Mouse (Mus musculus): Measurements from ENCODE around the gene Tmem37. TPM values are rescaled to one million over a fixed set of nuclear protein-coding genes. Genes with fewer than 3 reads are reported as not detected.

The Tmem37 gene
- polyA plus RNA-seq, 1 experiment from 2014 or later = 8.7 TPM

GRCm38 (mm10) chr1:120038594-120038993 lies 35.3 kb downstream of the Tmem37 start:
- no peak overlapping the region for H3K27ac ChIP-seq
- 0 out of 2 replicates have a peak, but pooled peaks cover 3% of the 10 kb centered on the region for H3K4me1 ChIP-seq
- no peak overlapping the region for H3K9ac ChIP-seq
- H3K4me2 ChIP-seq (replicated peaks) = no peak overlapping the region
- no peak overlapping the region for H3K4me3 ChIP-seq
- no peak for ATAC-seq (ENCODE audit: low FRiP score)
- no peaks in the 10 kb centered on the region for H3K27me3 ChIP-seq
- 75% methylated on average over 9 of the region's 9 CpGs for WGBS
- H3K36me3 ChIP-seq = no peaks in the 10 kb centered on the region
- H3K9me3 ChIP-seq (replicated peaks) = no peaks in the 10 kb centered on the region

GRCm38 (mm10) chr1:120037021-120037683 lies 36.7 kb downstream of the Tmem37 start:
- Histone ChIP-seq H3K9me3 (replicated peaks) (no peaks in the 10 kb centered on the region), H3K27me3 (no peaks in the 10 kb centered on the region), H3K4me3 (no peak overlapping the region), H3K9ac (no peak overlapping the region), H3K4me2 (replicated peaks) (no peak overlapping the region), H3K4me1 (0 out of 2 replicates have a peak, but pooled peaks cover 3% of the 10 kb centered on the region), H3K36me3 (no peaks in the 10 kb centered on the region), H3K27ac (no peak overlapping the region)
- no peak for ATAC-seq (ENCODE audit: low FRiP score)
- WGBS = 65% methylated on average over 9 of the region's 9 CpGs

GRCm38 (mm10) chr1:120035456-120036034 lies 38.3 kb downstream of the Tmem37 start:
- Histone ChIP-seq H3K4me3 (no peak overlapping the region), H3K4me1 (0 out of 2 replicates have a peak, but pooled peaks cover 3% of the 10 kb centered on the region)
- WGBS = 73% methylated on average over 7 of the region's 7 CpGs

GRCm38 (mm10) chr1:120034793-120035192 lies 39.1 kb downstream of the Tmem37 start:
- no peak overlapping the region for H3K4me3 ChIP-seq
- WGBS = 65% methylated on average over 1 of the region's 1 CpGs

More at GRCm38 (mm10) chr1:120035456-120036034, 38.3 kb downstream of the Tmem37 start:
- no peak overlapping the region for H3K4me2 ChIP-seq (replicated peaks)
- H3K9me3 ChIP-seq (replicated peaks) = no peaks in the 10 kb centered on the region
- no peak for ATAC-seq (ENCODE audit: low FRiP score)
- no peak overlapping the region for H3K9ac ChIP-seq
- no peak overlapping the region for H3K27ac ChIP-seq
- H3K27me3 ChIP-seq = no peaks in the 10 kb centered on the region
- H3K36me3 ChIP-seq = no peaks in the 10 kb centered on the region

GRCm38 (mm10) chr1:120033469-120033854 lies 40.4 kb downstream of the Tmem37 start:
- Histone ChIP-seq H3K4me2 (replicated peaks) (no peak overlapping the region), H3K36me3 (no peaks in the 10 kb centered on the region), H3K27ac (no peak overlapping the region), H3K27me3 (no peaks in the 10 kb centered on the region), H3K9ac (no peak overlapping the region), H3K4me3 (no peak overlapping the region), H3K4me1 (0 out of 2 replicates have a peak, but pooled peaks cover 3% of the 10 kb centered on the region), H3K9me3 (replicated peaks) (no peaks in the 10 kb centered on the region)
- 78% methylated on average over 2 of the region's 2 CpGs for WGBS
- no peak for ATAC-seq (ENCODE audit: low FRiP score)

More at GRCm38 (mm10) chr1:120034793-120035192, 39.1 kb downstream of the Tmem37 start:
- no peak overlapping the region for H3K27ac ChIP-seq
- no peaks in the 10 kb centered on the region for H3K27me3 ChIP-seq
- no peak overlapping the region for H3K4me2 ChIP-seq (replicated peaks)
- no peaks in the 10 kb centered on the region for H3K36me3 ChIP-seq
- ATAC-seq (ENCODE audit: low FRiP score) = no peak
- H3K9ac ChIP-seq = no peak overlapping the region
- 0 out of 2 replicates have a peak, but pooled peaks cover 3% of the 10 kb centered on the region for H3K4me1 ChIP-seq
- no peaks in the 10 kb centered on the region for H3K9me3 ChIP-seq (replicated peaks)

GRCm38 (mm10) chr1:120032804-120033468 lies 40.9 kb downstream of the Tmem37 start:
- WGBS = 49% methylated on average over 10 of the region's 10 CpGs
- Histone ChIP-seq H3K9ac (no peak overlapping the region), H3K27me3 (no peaks in the 10 kb centered on the region), H3K4me3 (no peak overlapping the region), H3K4me2 (replicated peaks) (no peak overlapping the region), H3K9me3 (replicated peaks) (no peaks in the 10 kb centered on the region), H3K36me3 (no peaks in the 10 kb centered on the region), H3K27ac (no peak overlapping the region), H3K4me1 (0 out of 2 replicates have a peak, but pooled peaks cover 3% of the 10 kb centered on the region)
- peak; percentile 63; the same call in 1 of the 2 replicates for ATAC-seq (ENCODE audit: low FRiP score)

- no peaks in the 10 kb centered on the region for H3K9me3 ChIP-seq (replicated peaks)
- no peak overlapping the region for H3K9ac ChIP-seq
- H3K4me1 ChIP-seq = no peaks in the 10 kb centered on the region
- no peak overlapping the region for H3K4me2 ChIP-seq (replicated peaks)
- H3K27ac ChIP-seq = no peak overlapping the region
- H3K27me3 ChIP-seq = no peaks in the 10 kb centered on the region
- no peak overlapping the region for H3K4me3 ChIP-seq
- no peaks in the 10 kb centered on the region for H3K36me3 ChIP-seq
- no peak for ATAC-seq (ENCODE audit: low FRiP score)
- WGBS = 78% methylated on average over 3 of the region's 3 CpGs
Observed at GRCm38 (mm10) chr1:120030474-120030873, 43.4 kb downstream of the Tmem37 start.

- H3K9ac ChIP-seq = no peak overlapping the region
- 83% methylated on average over 4 of the region's 4 CpGs for WGBS
Observed at GRCm38 (mm10) chr1:120027693-120028092, 46.2 kb downstream of the Tmem37 start.

GRCm38 (mm10) chr1:120025050-120025439 lies 48.8 kb downstream of the Tmem37 start:
- Histone ChIP-seq H3K9me3 (replicated peaks) (no peaks in the 10 kb centered on the region), H3K36me3 (no peaks in the 10 kb centered on the region), H3K27me3 (no peaks in the 10 kb centered on the region), H3K4me2 (replicated peaks) (no peak overlapping the region), H3K9ac (no peak overlapping the region), H3K4me1 (no peaks in the 10 kb centered on the region), H3K27ac (no peak overlapping the region), H3K4me3 (no peak overlapping the region)
- ATAC-seq (ENCODE audit: low FRiP score) = no peak
- 21% methylated on average over 2 of the region's 2 CpGs for WGBS

More at GRCm38 (mm10) chr1:120027693-120028092, 46.2 kb downstream of the Tmem37 start:
- H3K4me2 ChIP-seq (replicated peaks) = no peak overlapping the region
- no peaks in the 10 kb centered on the region for H3K27me3 ChIP-seq
- no peak for ATAC-seq (ENCODE audit: low FRiP score)
- no peak overlapping the region for H3K4me3 ChIP-seq
- H3K36me3 ChIP-seq = no peaks in the 10 kb centered on the region
- no peaks in the 10 kb centered on the region for H3K4me1 ChIP-seq
- H3K9me3 ChIP-seq (replicated peaks) = no peaks in the 10 kb centered on the region
- H3K27ac ChIP-seq = no peak overlapping the region

- no peak for ATAC-seq (ENCODE audit: low FRiP score)
- H3K4me2 ChIP-seq (replicated peaks) = no peak overlapping the region
- no peaks in the 10 kb centered on the region for H3K27me3 ChIP-seq
- WGBS = 55% methylated on average over 10 of the region's 10 CpGs
- no peak overlapping the region for H3K9ac ChIP-seq
- no peak overlapping the region for H3K27ac ChIP-seq
- no peaks in the 10 kb centered on the region for H3K4me1 ChIP-seq
- no peaks in the 10 kb centered on the region for H3K9me3 ChIP-seq (replicated peaks)
- H3K36me3 ChIP-seq = no peaks in the 10 kb centered on the region
- no peak overlapping the region for H3K4me3 ChIP-seq
Observed at GRCm38 (mm10) chr1:120024331-120025049, 49.4 kb downstream of the Tmem37 start.

- H3K4me1 ChIP-seq = no peaks in the 10 kb centered on the region
- no peak overlapping the region for H3K9ac ChIP-seq
- no peaks in the 10 kb centered on the region for H3K36me3 ChIP-seq
- no peak overlapping the region for H3K4me3 ChIP-seq
- no peak for ATAC-seq (ENCODE audit: low FRiP score)
- no peaks in the 10 kb centered on the region for H3K9me3 ChIP-seq (replicated peaks)
- 89% methylated on average over 17 of the region's 17 CpGs for WGBS
- H3K27me3 ChIP-seq = no peaks in the 10 kb centered on the region
- no peak overlapping the region for H3K4me2 ChIP-seq (replicated peaks)
- H3K27ac ChIP-seq = no peak overlapping the region
Observed at GRCm38 (mm10) chr1:120021951-120022350, 51.9 kb downstream of the Tmem37 start.

GRCm38 (mm10) chr1:120020322-120020897 lies 53.5 kb downstream of the Tmem37 start:
- H3K4me3 ChIP-seq = no peak overlapping the region
- no peaks in the 10 kb centered on the region for H3K36me3 ChIP-seq
- H3K27ac ChIP-seq = no peak overlapping the region
- 77% methylated on average over 7 of the region's 7 CpGs for WGBS
- no peak overlapping the region for H3K9ac ChIP-seq
- H3K9me3 ChIP-seq (replicated peaks) = no peaks in the 10 kb centered on the region
- no peak for ATAC-seq (ENCODE audit: low FRiP score)
- no peaks in the 10 kb centered on the region for H3K27me3 ChIP-seq
- H3K4me2 ChIP-seq (replicated peaks) = no peak overlapping the region
- H3K4me1 ChIP-seq = no peaks in the 10 kb centered on the region

All from hindbrain, embryonic 12.5 days (tissue).